Mouse (Mus musculus) adrenal gland, postnatal 14 days (tissue): ENCODE results near the gene Olfr750. TPM values are rescaled to one million over a fixed set of nuclear protein-coding genes. Genes with fewer than 3 reads are reported as not detected.

Experiments used
- DNase-seq: peaks from one replicate; pipeline ENCODE4 v3.0.0; 2021; ENCODE audit warnings: mixed read lengths
- long read RNA-seq, 2 experiments: library from polyadenylated mRNA; stranded (forward); transcript quantifications; one replicate each; pipeline ENCODE4 v2.0.0; 2021
- total RNA-seq: library from RNA; stranded (reverse); gene quantifications from 2 replicates; pipeline ENCODE4 v1.2.3, GENCODE M21; 2021

The Olfr750 gene
- total RNA-seq = not detected in 2 replicates
- long read RNA-seq, experiment 1 = 0 reads
- long read RNA-seq, experiment 2 = 0 reads

GRCm38 (mm10) chr14:51074335-51074734, at the start of gene Olfr750:
Gene Olfr750, minus strand, starts transcription at chr14:51074435.
- DNase-seq = no peak

GRCm38 (mm10) chr14:51113916-51114560, 39.8 kb upstream of the Olfr750 start, which contains the start of gene Eddm3b:
Gene Eddm3b, plus strand, starts transcription at chr14:51114426.
- no peak for DNase-seq

GRCm38 (mm10) chr14:51113476-51113875, 39.2 kb upstream of the Olfr750 start:
- no peak for DNase-seq

GRCm38 (mm10) chr14:51111966-51112365, 37.7 kb upstream of the Olfr750 start:
- no peak for DNase-seq

GRCm38 (mm10) chr14:51106449-51106967, 32.3 kb upstream of the Olfr750 start:
- no peak for DNase-seq

GRCm38 (mm10) chr14:51104366-51104765, 30.1 kb upstream of the Olfr750 start:
- DNase-seq = no peak

GRCm38 (mm10) chr14:51103217-51103616, 29.0 kb upstream of the Olfr750 start:
- DNase-seq = peak; percentile 78

- DNase-seq = no peak
Measured at GRCm38 (mm10) chr14:51101284-51101683, 27.0 kb upstream of the Olfr750 start.

- no peak for DNase-seq
Measured at GRCm38 (mm10) chr14:51098921-51099320, 24.7 kb upstream of the Olfr750 start.

- DNase-seq = peak; percentile 79
Measured at GRCm38 (mm10) chr14:51098300-51098699, 24.1 kb upstream of the Olfr750 start.

- no peak for DNase-seq
Measured at GRCm38 (mm10) chr14:51095736-51096524, 21.7 kb upstream of the Olfr750 start.

- DNase-seq = no peak
Measured at GRCm38 (mm10) chr14:51094921-51095320, 20.7 kb upstream of the Olfr750 start.

GRCm38 (mm10) chr14:51094096-51094875, 20.1 kb upstream of the Olfr750 start:
- DNase-seq = peak; percentile 32

- no peak for DNase-seq
Measured at GRCm38 (mm10) chr14:51093496-51093895, 19.3 kb upstream of the Olfr750 start.

- no peak for DNase-seq
Measured at GRCm38 (mm10) chr14:51092073-51092620, 17.9 kb upstream of the Olfr750 start.

- peak; percentile 52 for DNase-seq
Measured at GRCm38 (mm10) chr14:51090921-51091900, 17.0 kb upstream of the Olfr750 start, which contains the start of the genes Rnase4 and Ang. Gene Rnase4, plus strand, starts transcription at chr14:51091077. Gene Ang, plus strand, starts transcription at chr14:51091150.

- peak; percentile 87 for DNase-seq
Measured at GRCm38 (mm10) chr14:51090077-51090781, 16.0 kb upstream of the Olfr750 start.

GRCm38 (mm10) chr14:51089674-51090076, 15.4 kb upstream of the Olfr750 start:
- no peak for DNase-seq

GRCm38 (mm10) chr14:51088970-51089673, 14.9 kb upstream of the Olfr750 start:
- DNase-seq = peak; percentile 96
